Mouse (Mus musculus) naive thymus-derived CD4-positive, alpha-beta T cell, adult 2 months (primary cell): Measurements from ENCODE around the gene Pcnx.

Experiments
- DNase-seq: peaks from one replicate; pipeline ENCODE4 v3.0.0-alpha.2; 2011; ENCODE audit warnings: low read depth

Pcnx gene

GRCm38 (mm10) chr12:81904456-81904855 lies 44.6 kb downstream of the Pcnx start:
- DNase-seq = no peak

GRCm38 (mm10) chr12:81905865-81906264 lies 46.0 kb downstream of the Pcnx start:
- DNase-seq = no peak

- DNase-seq = no peak
Observed at GRCm38 (mm10) chr12:81907741-81908357, 48.0 kb downstream of the Pcnx start.

DNA sequence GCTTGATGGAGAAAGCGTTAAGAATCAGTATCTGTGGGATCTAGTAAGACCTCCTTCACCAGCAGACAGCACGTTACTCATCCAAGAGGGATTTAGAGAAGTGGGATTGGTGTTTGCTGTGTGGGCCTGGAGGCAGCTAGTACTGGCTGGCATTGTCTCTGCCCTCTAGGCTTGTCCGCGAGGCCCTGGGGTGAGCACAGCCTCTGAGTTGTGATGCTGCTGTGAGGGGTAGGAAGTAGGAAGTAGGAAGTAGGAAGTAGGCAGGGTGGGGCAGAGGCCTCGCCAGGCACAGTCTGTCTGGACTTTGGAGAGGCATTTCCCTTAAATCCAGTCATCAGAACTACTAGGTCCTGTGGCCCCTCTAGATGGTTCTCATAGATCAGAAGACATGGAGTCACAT lies 50.6 kb downstream of the Pcnx start:
- DNase-seq = no peak

GRCm38 (mm10) chr12:81915176-81915950 lies 55.5 kb downstream of the Pcnx start:
- DNase-seq = peak; percentile 84

DNA sequence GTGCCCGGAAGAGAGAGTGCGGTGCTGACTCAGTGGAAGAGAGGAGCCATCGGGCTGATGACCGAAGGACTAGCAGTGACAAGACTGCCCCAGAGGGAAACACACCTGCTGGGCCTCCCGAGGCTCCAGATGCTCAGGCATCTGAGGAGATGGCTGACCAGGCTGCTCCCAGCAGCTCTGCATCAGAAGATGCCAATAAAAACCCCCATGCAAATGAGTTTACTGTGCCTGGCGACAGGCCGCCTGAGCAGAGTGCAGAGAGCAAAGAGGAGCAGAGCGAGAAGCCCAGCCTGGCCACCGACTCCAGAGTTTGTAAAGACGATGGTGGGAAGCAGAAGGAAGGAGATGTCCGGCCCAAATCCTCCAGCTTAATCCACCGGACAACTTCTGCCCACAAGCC lies 58.5 kb downstream of the Pcnx start:
- no peak for DNase-seq

- no peak for DNase-seq
Observed at GRCm38 (mm10) chr12:81918886-81919285, 59.1 kb downstream of the Pcnx start.

DNA sequence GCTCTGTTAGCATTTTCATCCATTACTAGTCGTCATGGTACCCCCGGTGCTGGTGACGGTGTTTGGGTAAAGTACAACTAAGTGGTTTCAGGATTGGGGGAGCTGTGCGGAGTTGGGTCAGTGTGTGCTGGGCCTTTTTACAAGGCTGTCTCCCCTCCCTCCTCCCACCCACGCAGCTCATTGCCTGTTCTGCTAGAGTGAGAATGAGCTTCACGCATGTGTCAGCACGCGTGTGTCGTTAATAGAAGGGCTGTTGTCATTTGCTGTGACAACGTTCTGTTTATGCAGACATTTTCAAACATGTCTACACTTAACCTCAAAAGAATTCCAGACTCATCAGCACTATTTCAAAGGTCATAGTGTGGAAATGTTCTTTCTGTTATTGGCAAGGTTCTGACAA lies 60.2 kb downstream of the Pcnx start:
- no peak for DNase-seq

- no peak for DNase-seq
Observed at GRCm38 (mm10) chr12:81920614-81921013, 60.8 kb downstream of the Pcnx start.

DNA sequence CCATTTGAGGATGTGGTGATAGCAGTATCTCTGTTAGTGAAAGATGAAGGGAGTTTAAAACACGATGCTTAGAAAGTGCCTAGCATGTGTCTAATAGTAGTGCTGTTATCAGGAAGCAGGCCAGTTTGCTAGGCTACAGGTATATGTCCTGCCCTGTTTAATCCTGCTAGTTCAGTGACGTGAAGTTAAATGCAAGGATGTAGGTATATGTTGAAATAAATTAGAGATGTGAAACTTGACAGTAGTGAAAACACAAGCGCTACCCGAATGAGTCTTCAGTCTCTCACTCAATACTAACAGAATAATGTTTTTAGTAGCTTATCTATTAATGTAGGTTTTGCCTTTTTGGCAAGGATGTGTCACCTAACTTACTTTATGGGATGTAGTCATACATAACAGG lies 62.0 kb downstream of the Pcnx start:
- DNase-seq = no peak

GRCm38 (mm10) chr12:81922838-81923237 lies 63.0 kb downstream of the Pcnx start:
- no peak for DNase-seq

- DNase-seq = no peak
Observed at GRCm38 (mm10) chr12:81927163-81927562, 67.3 kb downstream of the Pcnx start.

DNA sequence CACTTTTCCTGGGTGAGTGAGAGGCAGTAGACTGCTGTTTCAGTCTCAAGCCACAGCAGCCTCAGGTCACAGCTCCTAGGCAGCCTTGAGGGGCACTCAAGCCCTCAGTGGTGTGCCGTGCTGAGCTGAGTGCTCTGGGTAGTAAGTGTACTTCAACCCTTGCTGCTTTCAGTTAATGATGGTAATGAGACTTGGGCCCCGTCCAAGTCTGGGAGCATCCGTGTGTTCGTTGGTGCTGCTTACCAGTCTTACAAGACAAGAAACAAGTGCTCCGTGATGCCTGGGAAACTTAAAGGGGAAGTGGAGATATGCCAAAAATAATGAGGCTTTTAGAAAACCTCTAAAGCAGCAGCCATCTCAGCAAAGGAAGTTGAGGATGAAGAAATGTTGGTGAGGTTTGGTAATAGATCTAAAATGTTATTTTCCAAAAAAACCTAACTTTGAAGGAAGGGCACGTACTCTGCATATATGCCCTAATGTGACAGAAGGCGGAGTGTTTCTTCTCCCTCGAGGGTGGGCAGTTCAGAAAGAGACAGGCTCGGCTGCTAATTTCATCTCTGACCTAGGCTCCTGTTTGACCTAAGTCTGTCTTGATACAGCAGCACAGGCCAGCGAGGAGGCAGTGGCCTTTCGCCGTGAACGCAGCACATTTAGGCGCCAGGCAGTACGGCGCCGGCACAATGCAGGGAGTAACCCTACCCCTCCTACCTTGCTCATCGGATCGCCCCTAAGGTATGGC lies 68.0 kb downstream of the Pcnx start:
- no peak for DNase-seq

DNA sequence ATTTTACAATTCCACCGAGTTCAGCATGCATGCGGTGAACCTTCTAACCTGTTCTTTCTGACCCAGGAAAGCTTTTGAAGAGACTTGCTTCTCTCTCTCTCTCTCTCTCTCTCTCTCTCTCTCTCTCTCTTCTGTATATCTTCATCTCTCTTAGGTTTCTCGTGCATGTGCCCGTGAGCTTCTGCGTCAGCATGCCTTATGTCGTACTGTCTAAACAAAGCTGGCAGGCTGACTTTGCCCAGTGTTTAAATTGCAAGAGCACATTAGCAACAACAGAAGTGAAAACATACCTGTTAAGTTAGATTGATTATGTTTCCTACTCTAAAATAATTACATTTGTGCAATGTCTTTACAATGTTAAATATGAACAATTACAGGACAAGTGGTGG lies 68.6 kb downstream of the Pcnx start:
- no peak for DNase-seq

GRCm38 (mm10) chr12:81932015-81932414 lies 72.2 kb downstream of the Pcnx start:
- DNase-seq = no peak

GRCm38 (mm10) chr12:81933430-81933829 lies 73.6 kb downstream of the Pcnx start:
- DNase-seq = no peak

DNA sequence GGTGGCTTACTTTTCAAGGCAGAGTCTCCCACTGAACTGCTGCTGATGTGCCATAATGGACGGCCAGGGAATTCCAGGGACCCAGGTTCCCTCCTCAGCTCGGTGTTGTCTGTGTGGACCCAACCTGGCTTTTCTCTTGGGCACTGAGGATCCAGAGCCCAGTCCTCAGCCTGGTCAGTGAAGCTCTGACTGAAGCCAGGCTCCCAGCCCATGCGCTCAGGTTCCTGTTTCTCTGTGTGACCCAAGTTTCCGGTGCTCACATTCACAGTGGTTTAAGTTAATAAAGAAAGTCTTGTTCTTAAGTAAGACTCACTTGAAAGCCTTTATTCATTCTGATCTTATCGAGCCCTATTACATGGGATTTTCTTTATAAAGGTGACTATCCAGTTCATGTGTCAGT lies 74.7 kb downstream of the Pcnx start:
- no peak for DNase-seq

DNA sequence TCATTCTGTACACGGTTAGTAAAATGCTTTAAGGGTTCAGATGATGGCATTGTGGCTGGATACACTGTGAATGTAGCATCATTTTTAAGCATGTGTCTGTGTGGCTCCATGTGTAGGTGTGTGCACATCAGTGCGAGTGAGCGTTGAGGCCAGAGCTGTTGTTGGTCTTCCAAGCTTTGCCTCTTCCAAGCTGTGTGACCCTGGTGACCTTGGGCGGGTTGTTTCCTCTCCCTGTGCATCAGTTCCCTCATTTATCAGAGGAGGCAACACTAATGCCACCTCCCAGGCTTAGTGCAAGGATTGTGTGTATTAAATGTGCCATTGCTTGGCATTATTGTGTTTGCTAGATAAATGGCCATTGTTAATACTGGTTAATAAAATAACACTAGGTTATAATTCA lies 76.2 kb downstream of the Pcnx start:
- DNase-seq = no peak

GRCm38 (mm10) chr12:81941191-81941590 lies 81.4 kb downstream of the Pcnx start:
- no peak for DNase-seq

DNA sequence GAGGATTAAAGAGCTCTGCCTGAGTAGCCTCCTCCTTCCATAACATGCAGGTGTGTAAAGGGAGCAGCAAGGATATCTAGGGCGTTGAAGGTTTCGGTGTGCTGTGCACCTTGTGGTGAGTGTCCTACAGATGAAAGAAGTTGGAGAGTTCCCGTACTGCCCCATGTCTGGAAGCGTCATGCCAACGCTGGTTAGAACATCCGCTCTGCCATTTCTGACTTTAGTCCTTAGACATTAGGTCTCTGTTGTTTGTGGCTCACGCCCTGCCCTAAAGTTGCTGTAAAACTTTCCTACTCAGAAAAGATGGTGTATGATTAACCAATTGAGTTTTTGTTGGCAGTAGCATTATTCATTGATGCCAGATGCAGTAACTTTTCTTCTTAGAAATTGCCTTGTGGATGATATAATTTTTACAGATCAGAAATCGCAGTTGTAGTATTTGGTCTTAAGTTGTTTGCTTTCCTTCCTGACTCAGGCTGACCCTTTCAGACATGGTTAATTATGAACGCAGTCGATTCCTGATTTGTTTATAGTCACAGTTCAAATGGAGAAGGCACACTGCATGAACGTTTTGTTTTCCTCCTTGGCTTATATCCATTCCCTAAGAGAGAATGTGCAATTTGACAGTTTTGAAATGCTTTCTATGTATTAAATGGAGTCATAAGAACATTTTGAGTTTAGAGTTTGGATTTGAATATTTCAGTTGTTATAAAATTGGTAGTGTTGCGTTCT lies 83.7 kb downstream of the Pcnx start:
- DNase-seq = no peak

GRCm38 (mm10) chr12:81949026-81949425 lies 89.2 kb downstream of the Pcnx start:
- DNase-seq = no peak

GRCm38 (mm10) chr12:81950016-81950415 lies 90.2 kb downstream of the Pcnx start:
- no peak for DNase-seq

DNA sequence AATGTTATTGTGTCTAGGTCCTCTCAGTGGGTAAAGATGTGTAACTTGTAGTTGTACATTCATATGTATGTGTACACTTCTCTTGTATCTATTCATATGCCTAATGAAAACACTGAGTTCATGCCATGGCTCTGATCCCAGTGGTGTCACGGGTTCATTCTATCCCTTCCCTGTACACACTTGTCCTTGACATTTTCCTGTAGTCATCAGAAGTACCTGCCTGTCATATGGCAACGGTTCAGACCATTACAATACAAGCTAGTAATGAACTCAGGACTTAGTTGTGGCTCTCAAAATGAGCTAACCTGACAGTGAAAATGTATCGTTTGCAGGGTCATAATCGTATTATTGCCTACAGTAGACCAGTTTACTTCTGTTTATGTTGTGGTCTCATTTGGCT lies 98.5 kb downstream of the Pcnx start:
- no peak for DNase-seq
